Mouse (Mus musculus) heart, postnatal 14 days (tissue): ENCODE measurements around the gene Sppl2a. TPM values are rescaled to one million over a fixed set of nuclear protein-coding genes. Genes with fewer than 3 reads are reported as not detected.

Source experiments
- microRNA-seq, 2 experiments: library from miRNA; unstranded; fragments of <30 nt; microRNA quantifications; one replicate each; pipeline ENCODE4 v1.2.0; 2021 to 2022
- total RNA-seq, 2 experiments: library from RNA; stranded (reverse); gene quantifications; 2 replicates each; pipeline ENCODE4 v1.2.3; 2021

Sppl2a gene
- total RNA-seq, 2 experiments from 2014 or later: 45.3 to 49.5 TPM

Small RNA genes lying within 50 kb of the gene (microRNA-seq; reads per million reads assigned to microRNA genes)
- gene Mir3473g: 0 to 3.0 reads per million in 2 experiments

Other genes with a start within 250 kb of the Sppl2a start
- gene Usp8, start 225.9 kb downstream of the Sppl2a start, total RNA-seq: 10 to 100 TPM; 29.3 to 31.9 TPM
- under 1 TPM in 1 of 2 experiments, not detected in 1; 0.17 TPM for gene Usp50, start 149.8 kb downstream of the Sppl2a start, total RNA-seq
- gene Trpm7, start 57.0 kb downstream of the Sppl2a start, total RNA-seq: 10 to 100 TPM; 40.6 to 43.6 TPM
- 1 to 10 TPM; 7.3 to 8.7 TPM for gene Ap4e1, start 75.5 kb upstream of the Sppl2a start, total RNA-seq
- gene Blvra, start 137.4 kb upstream of the Sppl2a start, total RNA-seq: 10 to 100 TPM; 17.4 to 19.5 TPM
- gene Ncaph, start 200.7 kb upstream of the Sppl2a start, total RNA-seq: 1 to 10 TPM; 4.9 to 7.5 TPM
- gene Itpripl1, start 210.2 kb upstream of the Sppl2a start, total RNA-seq: 10 to 100 TPM; 16.4 to 21.3 TPM